Mouse (Mus musculus) thymus, postnatal 25 days (tissue): Measurements from ENCODE around the gene Ica1.

Experiments used
- DNase-seq: peaks from one replicate; pipeline ENCODE4 v3.0.0; 2022

The Ica1 gene

GRCm38 (mm10) chr6:8778296-8778649 is at the start of gene Ica1:
Ica1 (minus strand) TSS chr6:8778488.
- DNase-seq: no peak

- no peak for DNase-seq
Measured at GRCm38 (mm10) chr6:8819866-8820265, 41.6 kb upstream of the Ica1 start.

GRCm38 (mm10) chr6:8814332-8815002 is 36.2 kb upstream of the Ica1 start:
- DNase-seq: no peak

- no peak for DNase-seq
Measured at GRCm38 (mm10) chr6:8802561-8803150, 24.4 kb upstream of the Ica1 start.

- DNase-seq: no peak
Measured at GRCm38 (mm10) chr6:8792385-8792784, 14.1 kb upstream of the Ica1 start.

GRCm38 (mm10) chr6:8791781-8792180 is 13.5 kb upstream of the Ica1 start:
- no peak for DNase-seq

GRCm38 (mm10) chr6:8780618-8781017 is 2.3 kb upstream of the Ica1 start:
- no peak for DNase-seq

- no peak for DNase-seq
Measured at GRCm38 (mm10) chr6:8777411-8778295, 635 bp downstream of the Ica1 start.

GRCm38 (mm10) chr6:8771539-8771938 is 6.7 kb downstream of the Ica1 start:
- DNase-seq: no peak

- no peak for DNase-seq
Measured at GRCm38 (mm10) chr6:8770341-8770740, 7.9 kb downstream of the Ica1 start.

GRCm38 (mm10) chr6:8769803-8770202 is 8.5 kb downstream of the Ica1 start:
- DNase-seq: no peak

- DNase-seq: no peak
Measured at GRCm38 (mm10) chr6:8766652-8767051, 11.6 kb downstream of the Ica1 start.

GRCm38 (mm10) chr6:8765801-8766200 is 12.5 kb downstream of the Ica1 start:
- DNase-seq: no peak

GRCm38 (mm10) chr6:8765064-8765463 is 13.2 kb downstream of the Ica1 start:
- DNase-seq: no peak

- no peak for DNase-seq
Measured at GRCm38 (mm10) chr6:8760708-8761294, 17.5 kb downstream of the Ica1 start.

GRCm38 (mm10) chr6:8759901-8760300 is 18.4 kb downstream of the Ica1 start:
- DNase-seq: no peak

GRCm38 (mm10) chr6:8755760-8756276 is 22.5 kb downstream of the Ica1 start:
- DNase-seq: no peak

GRCm38 (mm10) chr6:8754486-8754885 is 23.8 kb downstream of the Ica1 start:
- DNase-seq: no peak

GRCm38 (mm10) chr6:8753723-8754036 is 24.6 kb downstream of the Ica1 start:
- no peak for DNase-seq

- DNase-seq: no peak
Measured at GRCm38 (mm10) chr6:8752984-8753722, 25.1 kb downstream of the Ica1 start.

GRCm38 (mm10) chr6:8744886-8745285 is 33.4 kb downstream of the Ica1 start:
- DNase-seq: no peak

- DNase-seq: no peak
Measured at GRCm38 (mm10) chr6:8744273-8744785, 34.0 kb downstream of the Ica1 start.

GRCm38 (mm10) chr6:8742449-8742848 is 35.8 kb downstream of the Ica1 start:
- no peak for DNase-seq
